Mouse (Mus musculus) neutrophil, adult 5-6 weeks (primary cell): ENCODE results near the gene Ascl3. TPM values are rescaled to one million over a fixed set of nuclear protein-coding genes. Genes with fewer than 3 reads are reported as not detected.
A peak's percentile ranks its signal among the peaks of the same experiment; 100 is the strongest.

Experiments
- ATAC-seq: fragments of 151-379, 151-347 bp; 2 replicates; pipeline ENCODE4 v1.8.0; 2017; ENCODE audit warnings: mild to moderate bottlenecking, moderate TSS enrichment; ENCODE audit not compliant: insufficient number of reproducible peaks, poor library complexity, low FRiP score, severe bottlenecking; ENCODE audit errors: extremely low read depth
- total RNA-seq: library from RNA; stranded (forward); fragments of 200-1000 nt; gene quantifications from 2 replicates; pipeline ENCODE4 v1.2.3, GENCODE M21; 2017

The Ascl3 gene
- not detected in 2 replicates for total RNA-seq

DNA sequence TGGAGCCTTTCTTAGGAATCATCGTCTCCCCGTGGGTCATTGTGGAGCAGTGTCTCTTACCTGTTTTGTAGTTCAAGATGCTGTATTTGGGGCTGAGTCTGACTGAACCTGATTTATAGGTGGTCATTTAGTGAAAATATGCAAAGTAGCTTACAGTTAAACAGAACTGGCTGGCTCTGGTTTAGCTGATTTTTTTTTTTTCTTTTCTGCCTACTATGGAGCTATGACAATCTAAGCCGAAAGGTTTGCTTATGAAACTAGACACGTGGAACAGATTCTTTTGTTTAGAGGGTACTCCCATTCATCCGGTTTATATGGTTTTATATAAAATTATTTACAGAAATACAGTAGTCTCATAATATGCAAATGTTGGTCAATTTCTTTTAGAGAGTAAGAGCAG is at the start of gene Ascl3:
TSS of gene Ascl3 (minus strand) at position 101 of the 400 bp plus-strand sequence.
- ATAC-seq: no peak

GRCm38 (mm10) chr7:109781087-109781469 is 49.6 kb upstream of the Ascl3 start:
- 0 out of 2 replicates have a peak, but pooled peaks have one; percentile 30 for ATAC-seq

DNA sequence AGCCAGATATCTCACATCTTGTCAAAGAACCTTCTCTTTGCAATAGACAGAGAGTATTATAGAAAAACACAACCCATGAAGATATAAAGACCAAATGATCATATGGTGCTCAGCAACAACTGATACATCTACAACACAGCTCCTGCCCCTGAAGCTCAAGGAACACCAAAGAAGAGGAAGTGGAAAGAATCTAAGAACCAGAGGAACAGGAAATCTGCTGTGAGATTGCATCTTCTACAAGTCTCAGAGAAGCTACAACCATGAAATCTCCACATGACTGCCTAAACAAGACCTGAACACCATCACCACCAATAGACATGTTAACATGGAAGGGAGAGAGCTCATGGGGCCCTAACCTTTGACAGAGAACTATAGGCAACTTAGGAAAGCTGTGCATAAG is 40.7 kb upstream of the Ascl3 start:
- no peak for ATAC-seq

DNA sequence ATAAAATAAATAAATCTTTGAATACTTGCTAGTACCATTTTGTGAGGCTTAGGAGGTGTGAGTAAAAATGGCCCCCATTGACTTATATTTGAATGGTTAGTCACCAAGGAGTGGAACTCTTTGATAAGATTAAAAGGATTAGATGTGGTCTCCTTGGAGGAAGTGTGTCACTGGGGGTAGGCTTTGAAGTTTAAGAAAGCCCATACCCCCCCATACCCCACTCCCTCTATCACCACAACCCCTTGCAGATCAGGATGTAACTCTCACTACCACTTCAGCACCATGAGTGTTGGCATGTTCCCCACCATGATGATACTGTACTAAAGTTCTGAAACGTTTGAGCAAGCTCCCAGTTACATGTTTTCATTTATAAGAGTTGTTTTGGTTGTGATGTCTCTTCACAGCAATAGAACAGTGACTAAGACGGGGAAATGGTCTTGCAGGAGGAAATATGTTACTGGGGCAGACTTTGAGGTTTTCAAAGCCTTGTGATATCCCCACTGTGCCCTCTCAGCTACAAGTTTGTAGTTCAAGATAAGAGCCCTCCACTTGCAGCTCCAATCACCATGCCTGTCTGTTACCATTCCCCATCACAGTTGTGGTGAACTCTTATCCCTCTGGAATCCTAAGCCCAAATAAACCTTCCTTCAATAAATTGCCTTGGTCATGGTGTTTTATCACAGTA is 37.3 kb upstream of the Ascl3 start:
- ATAC-seq: no peak

- no peak for ATAC-seq
These were observed 36.2 kb upstream of the Ascl3 start for GRCm38 (mm10) chr7:109767575-109768350.

GRCm38 (mm10) chr7:109764009-109764408 is 32.5 kb upstream of the Ascl3 start:
- ATAC-seq: no peak

GRCm38 (mm10) chr7:109756291-109756690 is 24.8 kb upstream of the Ascl3 start:
- no peak for ATAC-seq

GRCm38 (mm10) chr7:109754034-109754433 is 22.5 kb upstream of the Ascl3 start:
- ATAC-seq: no peak

GRCm38 (mm10) chr7:109752008-109752925 is 20.7 kb upstream of the Ascl3 start, which contains the start of gene Tmem9b:
Gene Tmem9b (minus strand): TSS chr7:109752875.
- ATAC-seq: peak; percentile 74

GRCm38 (mm10) chr7:109751427-109752007 is 20.0 kb upstream of the Ascl3 start:
- no peak for ATAC-seq

- no peak for ATAC-seq
These were observed 16.2 kb upstream of the Ascl3 start for GRCm38 (mm10) chr7:109747747-109748146.

DNA sequence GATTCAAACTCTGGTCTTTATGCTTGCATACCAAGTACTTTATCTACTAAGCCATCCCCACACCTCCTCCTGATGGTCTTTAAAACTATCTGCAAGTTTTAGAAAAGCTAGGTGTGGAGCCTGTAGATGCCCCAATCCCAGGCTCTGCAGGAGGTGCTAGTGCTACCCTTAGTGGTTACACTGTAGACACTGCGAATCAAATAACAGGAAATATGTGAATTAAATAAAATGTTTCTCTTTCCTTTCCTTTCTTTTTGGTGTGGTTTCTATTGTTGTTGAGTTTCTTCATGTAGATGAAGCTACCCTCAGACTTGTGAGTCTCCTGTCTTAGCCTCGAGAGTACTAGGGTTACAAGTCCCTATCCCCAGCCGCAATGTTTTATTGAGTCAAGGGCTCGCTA is 10.2 kb upstream of the Ascl3 start:
- no peak for ATAC-seq

DNA sequence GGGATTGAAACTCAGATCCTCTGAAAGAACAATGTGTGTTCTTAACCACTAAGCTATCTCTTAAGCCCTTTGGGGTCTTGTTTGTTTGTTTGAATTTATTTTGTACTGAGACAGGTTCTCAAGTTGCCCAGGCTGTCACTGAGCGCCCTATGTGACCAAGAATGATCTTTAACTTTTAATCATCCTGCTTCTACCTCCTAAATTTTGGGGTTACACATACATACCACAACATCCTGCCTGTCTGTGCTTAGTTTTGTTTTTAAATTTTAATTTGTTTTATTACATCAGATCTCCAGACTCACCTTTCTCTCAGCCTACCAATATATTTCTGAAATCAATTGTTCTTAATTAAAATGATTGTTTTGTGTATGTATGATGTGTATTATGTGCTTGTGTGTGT is 9.5 kb upstream of the Ascl3 start:
- ATAC-seq: no peak

GRCm38 (mm10) chr7:109739822-109740370 is 8.4 kb upstream of the Ascl3 start:
- ATAC-seq: no peak

DNA sequence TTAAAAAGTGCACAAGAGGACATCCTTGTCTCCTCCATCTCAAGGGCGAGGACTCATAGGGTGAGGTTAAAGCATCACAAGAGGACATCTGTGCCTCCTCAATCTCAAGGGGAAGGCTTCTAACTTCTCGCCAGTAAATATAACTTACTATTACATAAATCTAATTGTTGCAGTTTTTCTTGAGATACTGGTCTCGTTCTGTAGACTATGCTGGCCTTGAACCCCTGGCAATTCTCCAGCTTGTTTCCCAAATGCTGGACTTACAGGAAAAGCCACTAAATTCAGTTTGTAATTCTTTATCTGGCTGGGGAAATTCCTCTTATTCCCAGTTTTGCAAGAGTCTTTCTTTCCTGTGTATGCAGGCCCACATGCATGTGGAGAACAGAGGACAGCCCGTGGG is 3.3 kb upstream of the Ascl3 start:
- no peak for ATAC-seq

GRCm38 (mm10) chr7:109723697-109724096 is 7.8 kb downstream of the Ascl3 start, which contains the start of gene BC051019:
Gene BC051019 (minus strand): TSS chr7:109723850.
- ATAC-seq: no peak

DNA sequence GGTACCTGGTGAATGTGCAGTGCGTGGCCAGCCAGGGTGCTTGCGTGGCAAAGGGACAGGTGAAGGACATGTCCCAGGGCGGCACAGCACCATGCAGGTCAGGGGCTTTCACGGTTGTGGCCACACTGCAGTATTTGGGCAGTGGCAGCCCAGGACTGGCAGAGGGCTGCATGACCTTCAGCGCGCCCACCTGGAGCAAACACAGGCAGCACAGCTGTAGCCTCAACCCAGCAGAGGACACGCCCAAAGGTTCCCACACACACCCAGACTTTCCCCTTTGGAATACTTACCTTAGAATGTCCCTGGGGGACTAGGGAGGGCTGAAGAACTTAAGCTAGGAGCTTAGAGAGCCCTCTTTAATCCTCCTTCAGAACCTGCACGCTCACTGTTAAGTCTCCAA is 8.4 kb downstream of the Ascl3 start:
- no peak for ATAC-seq

GRCm38 (mm10) chr7:109722618-109723017 is 8.9 kb downstream of the Ascl3 start:
- ATAC-seq: no peak

DNA sequence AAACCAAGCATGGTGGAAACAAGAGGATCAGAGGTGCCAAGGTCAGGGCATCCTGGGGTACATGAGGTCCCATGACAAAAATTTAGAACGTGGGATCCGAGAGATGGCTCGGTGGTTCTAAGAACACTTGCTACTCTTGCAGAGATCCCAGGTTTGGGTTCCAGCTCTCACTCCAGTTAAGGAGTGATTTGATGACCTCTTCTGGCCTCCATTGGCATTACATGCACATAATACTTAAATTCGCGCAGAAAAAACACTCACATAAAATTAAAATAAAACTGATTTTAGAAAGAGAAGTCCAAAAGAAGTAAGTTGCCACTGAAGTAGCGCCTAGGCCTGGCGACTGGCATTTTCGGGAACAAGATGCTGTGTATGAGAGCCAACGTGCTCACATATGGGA is 12.2 kb downstream of the Ascl3 start:
- ATAC-seq: no peak
